Mouse (Mus musculus) CH12.LX (cell line): ENCODE data around the gene Prkar1b. TPM values are rescaled to one million over a fixed set of nuclear protein-coding genes. Genes with fewer than 3 reads are reported as not detected.

Experiments
- DNase-seq: peaks from one replicate; pipeline ENCODE4 v3.0.0-alpha.2; 2013; ENCODE audit errors: extremely low read depth
- H3K27ac ChIP-seq: 2 replicates; pipeline ENCODE4 v1.5.1; 2012; ENCODE audit warnings: low read depth, mild to moderate bottlenecking, control low read depth, moderate library complexity; ENCODE audit not compliant: insufficient read depth
- H3K27me3 ChIP-seq: replicated peaks from 2 replicates; pipeline ENCODE3; 2012; ENCODE audit warnings: inconsistent platforms
- H3K36me3 ChIP-seq, 2 experiments: replicated peaks in 1 of 2; 2 replicates each; pipeline versions ENCODE3 to v1.6.1; 2012; ENCODE audit warnings: inconsistent platforms in 1 of 2, low read length in 1 of 2, mild to moderate bottlenecking in 1 of 2, mixed read lengths in 1 of 2, moderate library complexity in 1 of 2; ENCODE audit not compliant: control insufficient read depth in 1 of 2, insufficient read depth in 1 of 2
- H3K4me1 ChIP-seq, 2 experiments: 2 replicates each; pipeline ENCODE4 v1.6.1; 2012; ENCODE audit warnings: inconsistent platforms in 1 of 2, moderate library complexity in 1 of 2; ENCODE audit not compliant: insufficient read depth in 2 of 2, control insufficient read depth in 1 of 2
- H3K4me2 ChIP-seq: 2 replicates; pipeline ENCODE4 v1.6.1; 2012; ENCODE audit warnings: low read depth, mild to moderate bottlenecking, control low read depth; ENCODE audit not compliant: poor library complexity, insufficient read depth, severe bottlenecking
- H3K4me3 ChIP-seq, 3 experiments: fragments of 150-350 bp in 1 of 3; sonication (generic) in 1 of 3; replicated peaks in 1 of 3; 2 replicates each; pipeline versions ENCODE3 to v1.5.1; 2011 to 2012; ENCODE audit warnings: low read depth in 2 of 3, low read length in 2 of 3, mild to moderate bottlenecking in 2 of 3, moderate library complexity in 2 of 3, control low read depth in 1 of 3, improper control_type of control experiment in 1 of 3, inconsistent platforms in 1 of 3, mixed read lengths in 1 of 3; ENCODE audit not compliant: poor library complexity in 1 of 3
- H3K79me2 ChIP-seq: replicated peaks from 2 replicates; pipeline ENCODE4 v1.6.1; 2012; ENCODE audit warnings: mild to moderate bottlenecking, moderate library complexity; ENCODE audit not compliant: control insufficient read depth, poor library complexity, insufficient read depth, severe bottlenecking; ENCODE audit errors: extremely low read depth
- H3K9ac ChIP-seq: 2 replicates; pipeline ENCODE4 v1.6.1; 2012; ENCODE audit warnings: low read depth, mild to moderate bottlenecking, control low read depth, moderate library complexity; ENCODE audit not compliant: insufficient read depth
- H3K9me3 ChIP-seq: replicated peaks from 2 replicates; pipeline ENCODE3; 2012; ENCODE audit warnings: low read length, inconsistent platforms, mixed read lengths
- CHD1 ChIP-seq: IDR thresholded peaks from 2 replicates; pipeline ENCODE4 v1.6.1; 2012; ENCODE audit warnings: low read depth, low read length, improper control_type of control experiment, inconsistent platforms
- E2F4 ChIP-seq: IDR thresholded peaks from 2 replicates; pipeline ENCODE4 v1.6.1; 2011; ENCODE audit warnings: low read depth, low read length, improper control_type of control experiment; ENCODE audit not compliant: insufficient replicate concordance
- EP300 ChIP-seq: IDR thresholded peaks from 2 replicates; pipeline ENCODE4 v1.6.1; 2011; ENCODE audit warnings: low read length, improper control_type of control experiment
- ETS1 ChIP-seq: conservative IDR thresholded peaks from 2 replicates; pipeline ENCODE4 v1.6.1; 2012; ENCODE audit warnings: low read depth, mild to moderate bottlenecking, inconsistent platforms, low read length, improper control_type of control experiment, moderate library complexity
- HCFC1 ChIP-seq: IDR thresholded peaks from 2 replicates; pipeline ENCODE4 v1.6.1; 2012; ENCODE audit warnings: low read depth, mild to moderate bottlenecking, inconsistent platforms, low read length, improper control_type of control experiment
- IRF4 ChIP-seq: IDR thresholded peaks from 2 replicates; pipeline ENCODE4 v1.6.1; 2014; ENCODE audit warnings: low read depth, mild to moderate bottlenecking, inconsistent platforms, low read length, improper control_type of control experiment
- KAT2A ChIP-seq: IDR thresholded peaks from 2 replicates; pipeline ENCODE4 v1.6.1; 2012; ENCODE audit warnings: low read length, improper control_type of control experiment, inconsistent platforms; ENCODE audit not compliant: insufficient replicate concordance
- MAX ChIP-seq: IDR thresholded peaks from 2 replicates; pipeline ENCODE4 v1.6.1; 2011; ENCODE audit warnings: low read length, improper control_type of control experiment
- MAZ ChIP-seq: IDR thresholded peaks from 2 replicates; pipeline ENCODE4 v1.6.1; 2012; ENCODE audit warnings: low read depth, mild to moderate bottlenecking, inconsistent platforms, low read length, improper control_type of control experiment, moderate library complexity
- MEF2A ChIP-seq: IDR thresholded peaks from 2 replicates; pipeline ENCODE4 v1.6.1; 2014; ENCODE audit warnings: low read depth, mild to moderate bottlenecking, inconsistent platforms, low read length, improper control_type of control experiment, borderline replicate concordance
- MXI1 ChIP-seq: IDR thresholded peaks from 2 replicates; pipeline ENCODE4 v1.6.1; 2011; ENCODE audit warnings: mild to moderate bottlenecking, low read depth, low read length, improper control_type of control experiment
- MYC ChIP-seq: IDR thresholded peaks from 2 replicates; pipeline ENCODE4 v1.6.1; 2011; ENCODE audit warnings: low read depth, mild to moderate bottlenecking, improper control_type of control experiment, low read length
- NRF1 ChIP-seq: IDR thresholded peaks from 2 replicates; pipeline ENCODE4 v1.6.1; 2014; ENCODE audit warnings: low read depth, mild to moderate bottlenecking, inconsistent platforms, low read length, improper control_type of control experiment, moderate library complexity
- PAX5 ChIP-seq: IDR thresholded peaks from 2 replicates; pipeline ENCODE4 v1.6.1; 2012; ENCODE audit warnings: low read length, inconsistent platforms, mixed read lengths
- POLR2A ChIP-seq: IDR thresholded peaks from 2 replicates; pipeline ENCODE4 v1.6.1; 2011; ENCODE audit warnings: low read depth, mild to moderate bottlenecking, improper control_type of control experiment, low read length
- RAD21 ChIP-seq: IDR thresholded peaks from 2 replicates; pipeline ENCODE4 v1.6.1; 2011; ENCODE audit warnings: low read depth, mild to moderate bottlenecking, low read length, improper control_type of control experiment, moderate library complexity
- TCF12 ChIP-seq: IDR thresholded peaks from 2 replicates; pipeline ENCODE4 v1.6.1; 2014; ENCODE audit warnings: low read depth, mild to moderate bottlenecking, inconsistent platforms, low read length, improper control_type of control experiment
- UBTF ChIP-seq: IDR thresholded peaks from 2 replicates; pipeline ENCODE4 v1.6.1; 2012; ENCODE audit warnings: low read depth, mild to moderate bottlenecking, inconsistent platforms, low read length, improper control_type of control experiment, moderate library complexity
- ZMIZ1 ChIP-seq: IDR thresholded peaks from 2 replicates; pipeline ENCODE4 v1.6.1; 2012; ENCODE audit warnings: low read depth, mild to moderate bottlenecking, inconsistent platforms, low read length, improper control_type of control experiment
- dilution Hi-C: fragments of 300-500 bp; cut with MboI; formaldehyde crosslinking; loops from 2 replicates; pipeline ENCODE4 v1.14.3; 2020; ENCODE audit warnings: low sequenced_read_pairs; ENCODE audit not compliant: extremely low pct_unique_long_range_greater_than_20kb, extremely low pct_ligation_motif_present
- in situ Hi-C: fragments of 300-500 bp; cut with MboI; formaldehyde crosslinking; loops from 3 replicates; pipeline ENCODE4 v1.14.3; 2019; ENCODE audit warnings: low sequenced_read_pairs, low pct_ligation_motif_present, low pct_unique_long_range_greater_than_20kb, mixed read lengths
- polyA plus RNA-seq: library from polyadenylated mRNA; unstranded; fragments of >175 nt; gene quantifications from 2 replicates; pipeline ENCODE4 v1.2.1, GENCODE M21; 2012; ENCODE audit warnings: low read depth; ENCODE audit not compliant: insufficient read length
- total RNA-seq, 2 experiments: library from RNA; depleted of rRNA; stranded (reverse); fragments of 300-350 nt in 1 of 2; fragments of >200 nt in 1 of 2; gene quantifications; 2 replicates each; pipeline ENCODE4 v1.2.3; 2012 to 2014

Gene Prkar1b
- total and polyA plus RNA-seq, 3 experiments, result not detected

DNA sequence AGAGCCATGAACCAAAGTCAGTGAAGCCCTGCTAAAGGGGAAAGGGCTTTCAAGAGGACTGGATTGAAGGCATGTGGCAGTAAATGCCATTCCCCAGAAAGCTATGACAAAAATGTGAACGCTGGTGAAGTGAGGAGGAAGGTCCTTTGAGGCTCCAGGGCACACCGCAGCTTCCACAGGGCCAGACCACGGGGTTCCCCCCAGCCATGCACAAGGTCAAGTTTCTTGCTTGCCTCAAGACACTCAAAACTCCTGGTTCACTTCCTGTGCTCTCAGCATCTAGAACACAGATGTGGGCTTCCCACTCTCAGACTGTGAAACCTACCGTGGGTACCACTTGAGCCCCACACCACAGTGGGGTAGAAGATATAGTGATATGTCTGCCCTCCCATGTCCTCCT, 106.3 kb downstream of the Prkar1b start:
- Histone ChIP-seq H3K4me2 (no peak overlapping the region), H3K36me3 (no peaks in the 10 kb centered on the region), H3K27ac (no peak overlapping the region), H3K4me3 (no peak overlapping the region), H3K27me3 (no peaks in the 10 kb centered on the region), H3K9ac (no peak overlapping the region), H3K4me1 (peaks cover 0 to 38% of the 10 kb centered on the region in 2 experiments; a peak in 3 of 4 replicates), H3K9me3 (no peaks in the 10 kb centered on the region), H3K79me2 (no peaks in the 10 kb centered on the region)
- in situ Hi-C loops, result no loop called here
- TF ChIP-seq MAX (no peak), POLR2A (no peak), MYC (no peak), MAZ (no peak), KAT2A (no peak), HCFC1 (no peak), IRF4 (no peak), CHD1 (no peak), TCF12 (no peak), UBTF (no peak), RAD21 (no peak), EP300 (no peak), ETS1 (no peak), MXI1 (no peak), ZMIZ1 (no peak), MEF2A (no peak), NRF1 (no peak)
- dilution Hi-C loops, result no loop called here
- DNase-seq, result no peak

DNA sequence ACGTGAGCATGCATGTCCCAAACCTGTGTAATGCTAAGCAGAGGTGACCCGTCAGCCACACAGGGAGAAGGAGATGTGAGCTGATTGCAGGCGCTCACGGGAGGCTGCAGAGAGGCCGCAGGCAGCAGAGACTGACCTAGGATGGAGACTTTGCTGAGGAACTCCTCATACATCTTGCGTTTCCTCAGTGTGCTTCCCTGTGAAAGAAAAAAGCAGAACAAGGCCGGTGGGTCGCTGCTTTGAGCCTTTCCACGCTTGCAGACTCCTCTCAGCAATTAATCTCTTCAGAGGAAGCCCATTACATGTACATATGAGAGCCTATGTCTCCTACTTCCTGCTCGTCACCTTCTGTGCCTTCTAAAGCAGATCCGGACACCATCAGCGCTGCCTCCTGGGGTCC, 107.5 kb downstream of the Prkar1b start:
- Histone ChIP-seq H3K27ac (no peak overlapping the region), H3K9ac (no peak overlapping the region), H3K4me3 (no peak overlapping the region), H3K79me2 (no peaks in the 10 kb centered on the region), H3K36me3 (no peaks in the 10 kb centered on the region), H3K27me3 (no peaks in the 10 kb centered on the region), H3K4me1 (peaks cover 0 to 29% of the 10 kb centered on the region in 2 experiments; a peak in 3 of 4 replicates), H3K4me2 (no peak overlapping the region), H3K9me3 (no peaks in the 10 kb centered on the region)
- dilution Hi-C loops, result no loop called here
- TF ChIP-seq MAZ, result no peak
- TF ChIP-seq POLR2A, result no peak
- no peak for TF ChIP-seq E2F4
- no peak for TF ChIP-seq PAX5
- TF ChIP-seq KAT2A, result no peak
- in situ Hi-C loops, result no loop called here
- no peak for DNase-seq
